Mouse (Mus musculus): ENCODE measurements around the gene Col25a1. TPM values are rescaled to one million over a fixed set of nuclear protein-coding genes. Genes with fewer than 3 reads are reported as not detected.

The Col25a1 gene
- polyA plus RNA-seq, 1 experiment from 2014 or later = 6.3 TPM

GRCm38 (mm10) chr3:130278298-130279050 is 147.2 kb downstream of the Col25a1 start:
- Histone ChIP-seq H3K27ac (ENCODE audit: low read depth, low read length) (no peak overlapping the region), H3K4me1 (replicated peaks; ENCODE audit: control insufficient read depth, insufficient read depth, low read length) (no peaks in the 10 kb centered on the region), H3K27me3 (replicated peaks; ENCODE audit: control insufficient read depth, insufficient read depth, low read length) (no peaks in the 10 kb centered on the region), H3K4me2 (no peak overlapping the region), H3K36me3 (ENCODE audit: control insufficient read depth, insufficient read depth, low read length) (no peaks in the 10 kb centered on the region), H3K9me3 (ENCODE audit: control insufficient read depth, low read length) (0 out of 2 replicates have a peak, but pooled peaks cover 3% of the 10 kb centered on the region), H3K4me3 (ENCODE audit: low read depth, low read length) (no peak overlapping the region), H3K9ac (ENCODE audit: low read depth, low read length) (no peak overlapping the region)
- ATAC-seq (replicated peaks; ENCODE audit: low FRiP score) (no peak), DNase-seq (ENCODE audit: low spot score) (no peak)
- WGBS = 79% methylated on average over 10 of the region's 10 CpGs

- no peak for ATAC-seq (replicated peaks; ENCODE audit: low FRiP score)
- no peaks in the 10 kb centered on the region for H3K36me3 ChIP-seq (ENCODE audit: control insufficient read depth, insufficient read depth, low read length)
- 71% methylated on average over 11 of the region's 11 CpGs for WGBS
Measured at GRCm38 (mm10) chr3:130283011-130283760, 151.9 kb downstream of the Col25a1 start.

GRCm38 (mm10) chr3:130288102-130288501 is 156.8 kb downstream of the Col25a1 start:
- Histone ChIP-seq H3K9ac (ENCODE audit: low read depth, low read length) (no peak overlapping the region), H3K36me3 (ENCODE audit: control insufficient read depth, insufficient read depth, low read length) (no peaks in the 10 kb centered on the region), H3K4me1 (replicated peaks; ENCODE audit: control insufficient read depth, insufficient read depth, low read length) (no peaks in the 10 kb centered on the region), H3K9me3 (ENCODE audit: control insufficient read depth, low read length) (no peaks in the 10 kb centered on the region), H3K27me3 (replicated peaks; ENCODE audit: control insufficient read depth, insufficient read depth, low read length) (no peaks in the 10 kb centered on the region), H3K4me2 (no peak overlapping the region), H3K27ac (ENCODE audit: low read depth, low read length) (no peak overlapping the region), H3K4me3 (ENCODE audit: low read depth, low read length) (no peak overlapping the region)
- WGBS = 79% methylated on average over 2 of the region's 2 CpGs
- DNase-seq (ENCODE audit: low spot score) (no peak), ATAC-seq (replicated peaks; ENCODE audit: low FRiP score) (no peak)

More at GRCm38 (mm10) chr3:130283011-130283760, 151.9 kb downstream of the Col25a1 start:
- Histone ChIP-seq H3K27me3 (replicated peaks; ENCODE audit: control insufficient read depth, insufficient read depth, low read length) (no peaks in the 10 kb centered on the region), H3K4me3 (ENCODE audit: low read depth, low read length) (no peak overlapping the region), H3K27ac (ENCODE audit: low read depth, low read length) (no peak overlapping the region), H3K4me2 (no peak overlapping the region), H3K4me1 (replicated peaks; ENCODE audit: control insufficient read depth, insufficient read depth, low read length) (no peaks in the 10 kb centered on the region), H3K9ac (ENCODE audit: low read depth, low read length) (no peak overlapping the region), H3K9me3 (ENCODE audit: control insufficient read depth, low read length) (no peaks in the 10 kb centered on the region)
- no peak for DNase-seq (ENCODE audit: low spot score)

GRCm38 (mm10) chr3:130288756-130289155 is 157.5 kb downstream of the Col25a1 start:
- Histone ChIP-seq H3K4me3 (ENCODE audit: low read depth, low read length) (no peak overlapping the region), H3K27ac (ENCODE audit: low read depth, low read length) (no peak overlapping the region), H3K4me2 (no peak overlapping the region), H3K27me3 (replicated peaks; ENCODE audit: control insufficient read depth, insufficient read depth, low read length) (no peaks in the 10 kb centered on the region), H3K36me3 (ENCODE audit: control insufficient read depth, insufficient read depth, low read length) (no peaks in the 10 kb centered on the region), H3K9me3 (ENCODE audit: control insufficient read depth, low read length) (no peaks in the 10 kb centered on the region), H3K9ac (ENCODE audit: low read depth, low read length) (no peak overlapping the region), H3K4me1 (replicated peaks; ENCODE audit: control insufficient read depth, insufficient read depth, low read length) (no peaks in the 10 kb centered on the region)
- DNase-seq (ENCODE audit: low spot score) = no peak
- WGBS = 78% methylated on average over 4 of the region's 4 CpGs
- no peak for ATAC-seq (replicated peaks; ENCODE audit: low FRiP score)

GRCm38 (mm10) chr3:130289220-130289619 is 157.9 kb downstream of the Col25a1 start:
- ATAC-seq (replicated peaks; ENCODE audit: low FRiP score) (no peak), DNase-seq (ENCODE audit: low spot score) (no peak)
- H3K4me2 ChIP-seq = no peak overlapping the region
- no peak overlapping the region for H3K27ac ChIP-seq (ENCODE audit: low read depth, low read length)
- no peaks in the 10 kb centered on the region for H3K4me1 ChIP-seq (replicated peaks; ENCODE audit: control insufficient read depth, insufficient read depth, low read length)
- H3K4me3 ChIP-seq (ENCODE audit: low read depth, low read length) = no peak overlapping the region
- 84% methylated on average over 3 of the region's 3 CpGs for WGBS
- no peak overlapping the region for H3K9ac ChIP-seq (ENCODE audit: low read depth, low read length)
- H3K27me3 ChIP-seq (replicated peaks; ENCODE audit: control insufficient read depth, insufficient read depth, low read length) = no peaks in the 10 kb centered on the region
- no peaks in the 10 kb centered on the region for H3K36me3 ChIP-seq (ENCODE audit: control insufficient read depth, insufficient read depth, low read length)
- no peaks in the 10 kb centered on the region for H3K9me3 ChIP-seq (ENCODE audit: control insufficient read depth, low read length)

- Histone ChIP-seq H3K4me3 (ENCODE audit: low read depth, low read length) (no peak overlapping the region), H3K4me2 (no peak overlapping the region), H3K27ac (ENCODE audit: low read depth, low read length) (no peak overlapping the region), H3K4me1 (replicated peaks; ENCODE audit: control insufficient read depth, insufficient read depth, low read length) (no peaks in the 10 kb centered on the region), H3K36me3 (ENCODE audit: control insufficient read depth, insufficient read depth, low read length) (no peaks in the 10 kb centered on the region), H3K27me3 (replicated peaks; ENCODE audit: control insufficient read depth, insufficient read depth, low read length) (no peaks in the 10 kb centered on the region), H3K9ac (ENCODE audit: low read depth, low read length) (no peak overlapping the region), H3K9me3 (ENCODE audit: control insufficient read depth, low read length) (no peaks in the 10 kb centered on the region)
- WGBS = 76% methylated on average over 6 of the region's 6 CpGs
- ATAC-seq (replicated peaks; ENCODE audit: low FRiP score) = no peak
- DNase-seq (ENCODE audit: low spot score) = no peak
Measured at GRCm38 (mm10) chr3:130290175-130290574, 158.9 kb downstream of the Col25a1 start.

- Histone ChIP-seq H3K27me3 (replicated peaks; ENCODE audit: control insufficient read depth, insufficient read depth, low read length) (no peaks in the 10 kb centered on the region), H3K9me3 (ENCODE audit: control insufficient read depth, low read length) (no peaks in the 10 kb centered on the region), H3K27ac (ENCODE audit: low read depth, low read length) (no peak overlapping the region), H3K4me2 (no peak overlapping the region), H3K4me3 (ENCODE audit: low read depth, low read length) (no peak overlapping the region), H3K9ac (ENCODE audit: low read depth, low read length) (no peak overlapping the region), H3K4me1 (replicated peaks; ENCODE audit: control insufficient read depth, insufficient read depth, low read length) (no peaks in the 10 kb centered on the region), H3K36me3 (ENCODE audit: control insufficient read depth, insufficient read depth, low read length) (no peaks in the 10 kb centered on the region)
- ATAC-seq (replicated peaks; ENCODE audit: low FRiP score) (no peak), DNase-seq (ENCODE audit: low spot score) (no peak)
- 84% methylated on average over 5 of the region's 5 CpGs for WGBS
Measured at GRCm38 (mm10) chr3:130290672-130291071, 159.4 kb downstream of the Col25a1 start.

- Histone ChIP-seq H3K9me3 (ENCODE audit: control insufficient read depth, low read length) (no peaks in the 10 kb centered on the region), H3K36me3 (ENCODE audit: control insufficient read depth, insufficient read depth, low read length) (no peaks in the 10 kb centered on the region), H3K27me3 (replicated peaks; ENCODE audit: control insufficient read depth, insufficient read depth, low read length) (no peaks in the 10 kb centered on the region), H3K4me1 (replicated peaks; ENCODE audit: control insufficient read depth, insufficient read depth, low read length) (no peaks in the 10 kb centered on the region), H3K4me3 (ENCODE audit: low read depth, low read length) (no peak overlapping the region), H3K9ac (ENCODE audit: low read depth, low read length) (no peak overlapping the region), H3K27ac (ENCODE audit: low read depth, low read length) (no peak overlapping the region), H3K4me2 (no peak overlapping the region)
- ATAC-seq (replicated peaks; ENCODE audit: low FRiP score) (no peak), DNase-seq (ENCODE audit: low spot score) (no peak)
- 83% methylated on average over 5 of the region's 5 CpGs for WGBS
Measured at GRCm38 (mm10) chr3:130291926-130292325, 160.6 kb downstream of the Col25a1 start.
